Mouse (Mus musculus) ES-Bruce4 (cell line): ENCODE data around the gene Vps37c.

Experiments
- CTCF ChIP-seq: IDR thresholded peaks from one replicate; pipeline ENCODE4 v1.8.1; 2011; ENCODE audit warnings: low read depth, low read length
- EP300 ChIP-seq: IDR thresholded peaks from 2 replicates; pipeline ENCODE4 v1.6.1; 2011; ENCODE audit warnings: low read depth, low read length; ENCODE audit not compliant: insufficient read depth
- POLR2A ChIP-seq: IDR thresholded peaks from one replicate; pipeline ENCODE4 v1.8.1; 2011; ENCODE audit warnings: low read length; ENCODE audit not compliant: insufficient read depth

DNA sequence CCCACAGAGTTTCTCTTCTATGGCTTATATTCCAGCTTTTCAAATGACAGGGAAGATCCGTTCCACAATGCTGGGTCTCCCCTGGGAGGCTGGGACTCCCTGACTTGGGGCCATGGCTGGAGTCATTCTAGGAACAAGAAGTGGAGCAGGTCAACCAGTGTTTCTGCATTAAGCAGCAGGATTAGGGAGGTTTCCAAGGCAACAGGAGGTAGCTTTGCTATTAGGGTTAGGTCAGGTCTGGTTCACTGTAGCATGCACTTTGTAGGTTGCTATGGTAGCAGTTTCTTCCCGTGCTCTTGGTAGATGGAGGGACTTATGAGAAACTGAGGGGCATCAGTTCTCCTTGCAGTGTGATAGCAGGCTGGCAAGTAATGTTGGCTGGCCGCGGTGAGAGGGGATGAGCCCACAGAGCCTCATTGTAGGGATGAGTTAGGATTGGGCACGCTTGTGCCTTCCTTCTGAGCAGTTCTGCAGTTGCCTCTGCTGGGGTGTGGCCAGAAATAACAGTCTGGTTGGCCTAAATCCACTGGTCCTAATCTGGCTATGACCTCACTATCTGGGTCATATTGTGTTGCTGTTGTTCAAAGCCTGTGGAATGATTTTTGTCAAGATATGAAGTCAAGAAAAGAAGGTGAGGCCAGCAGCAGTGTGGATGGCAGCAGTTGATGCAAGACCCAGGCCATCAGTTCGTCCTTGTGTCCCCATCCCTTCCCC, 12.6 kb downstream of the Vps37c start:
- no peak for TF ChIP-seq POLR2A
- no peak for TF ChIP-seq CTCF
- TF ChIP-seq EP300 = no peak
